Mouse (Mus musculus): ENCODE data around the gene Rasgef1b. TPM values are rescaled to one million over a fixed set of nuclear protein-coding genes. Genes with fewer than 3 reads are reported as not detected.

The Rasgef1b gene
- total RNA-seq, 2 experiments from 2014 or later: 26.7 to 32.2 TPM

- no peak for DNase-seq (ENCODE audit: low spot score in 2 of 2)
Measured at GRCm38 (mm10) chr5:99413851-99414250, 315.0 kb downstream of the Rasgef1b start.

- DNase-seq (ENCODE audit: low spot score in 2 of 2): no peak
Measured at GRCm38 (mm10) chr5:99413391-99413790, 315.5 kb downstream of the Rasgef1b start.

GRCm38 (mm10) chr5:99404403-99405170 lies 324.3 kb downstream of the Rasgef1b start:
- no peak for DNase-seq (ENCODE audit: low spot score in 2 of 2)

GRCm38 (mm10) chr5:99403325-99403724 lies 325.5 kb downstream of the Rasgef1b start:
- no peak for DNase-seq (ENCODE audit: low spot score in 2 of 2)

GRCm38 (mm10) chr5:99402784-99403183 lies 326.1 kb downstream of the Rasgef1b start:
- no peak for DNase-seq (ENCODE audit: low spot score in 2 of 2)

GRCm38 (mm10) chr5:99402297-99402696 lies 326.6 kb downstream of the Rasgef1b start:
- DNase-seq (ENCODE audit: low spot score in 2 of 2): no peak

- DNase-seq (ENCODE audit: low spot score in 2 of 2): no peak
Measured at GRCm38 (mm10) chr5:99399855-99400626, 328.8 kb downstream of the Rasgef1b start.

- no peak for DNase-seq (ENCODE audit: low spot score in 2 of 2)
Measured at GRCm38 (mm10) chr5:99398472-99399070, 330.3 kb downstream of the Rasgef1b start.

- no peak for DNase-seq (ENCODE audit: low spot score in 2 of 2)
Measured at GRCm38 (mm10) chr5:99394578-99394977, 334.3 kb downstream of the Rasgef1b start.

- DNase-seq (ENCODE audit: low spot score in 2 of 2): no peak
Measured at GRCm38 (mm10) chr5:99391525-99391924, 337.3 kb downstream of the Rasgef1b start.

- DNase-seq (ENCODE audit: low spot score in 2 of 2): no peak
Measured at GRCm38 (mm10) chr5:99390776-99391175, 338.1 kb downstream of the Rasgef1b start.

- no peak for DNase-seq (ENCODE audit: low spot score in 2 of 2)
Measured at GRCm38 (mm10) chr5:99390314-99390713, 338.6 kb downstream of the Rasgef1b start.

GRCm38 (mm10) chr5:99388585-99389250 lies 340.1 kb downstream of the Rasgef1b start:
- no peak for DNase-seq (ENCODE audit: low spot score in 2 of 2)

- no peak for DNase-seq (ENCODE audit: low spot score in 2 of 2)
Measured at GRCm38 (mm10) chr5:99388131-99388530, 340.7 kb downstream of the Rasgef1b start.

GRCm38 (mm10) chr5:99387185-99387981 lies 341.5 kb downstream of the Rasgef1b start:
- peak in 1 of 2 experiments; percentile 53 for DNase-seq (ENCODE audit: low spot score in 2 of 2)

GRCm38 (mm10) chr5:99386246-99386845 lies 342.5 kb downstream of the Rasgef1b start:
- no peak for DNase-seq (ENCODE audit: low spot score in 2 of 2)

- DNase-seq (ENCODE audit: low spot score in 2 of 2): no peak
Measured at GRCm38 (mm10) chr5:99385737-99386136, 343.1 kb downstream of the Rasgef1b start.

- no peak for DNase-seq (ENCODE audit: low spot score in 2 of 2)
Measured at GRCm38 (mm10) chr5:99385090-99385489, 343.8 kb downstream of the Rasgef1b start.

GRCm38 (mm10) chr5:99383783-99384281 lies 345.0 kb downstream of the Rasgef1b start:
- no peak for DNase-seq (ENCODE audit: low spot score in 2 of 2)

- DNase-seq (ENCODE audit: low spot score in 2 of 2): no peak
Measured at GRCm38 (mm10) chr5:99382786-99383185, 346.1 kb downstream of the Rasgef1b start.
